ENCODE assay signal across 8 mouse cellular contexts in the genomic region with DNA sequence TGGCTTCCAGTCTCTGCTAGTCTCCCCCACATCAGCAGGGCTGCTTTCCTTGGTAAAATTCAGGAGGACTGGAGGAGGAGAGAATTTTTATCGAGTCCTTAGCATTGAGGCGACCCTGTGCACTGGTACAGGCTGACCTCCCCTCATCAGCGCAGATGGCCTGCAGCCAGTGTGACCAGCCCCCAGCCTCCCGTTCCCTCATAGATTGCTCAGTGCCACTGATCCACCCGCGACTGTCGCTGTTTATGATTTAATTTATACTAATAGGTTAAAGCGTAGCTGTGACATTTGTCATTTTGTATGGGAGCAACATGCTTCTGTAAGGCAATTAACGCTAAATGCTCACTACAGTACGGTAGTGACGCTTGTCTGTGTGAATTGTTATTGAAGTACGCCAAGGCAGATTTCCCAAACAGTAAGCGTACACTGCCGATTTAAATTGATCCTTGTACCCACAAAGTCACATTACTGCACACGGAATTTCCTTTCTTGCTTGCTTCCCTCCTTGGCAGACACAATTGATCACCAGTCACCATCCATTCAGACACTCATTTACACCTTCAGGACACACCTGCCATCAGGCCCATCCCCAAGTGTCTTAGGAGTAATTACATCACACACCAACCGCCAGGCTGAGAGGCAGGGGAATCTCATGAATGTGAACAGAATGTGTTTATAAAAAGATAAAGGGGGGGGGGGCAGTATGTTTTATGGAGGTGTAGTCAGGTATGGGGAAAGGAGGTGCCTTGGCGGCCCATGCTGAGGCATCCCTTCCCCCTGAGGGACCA. TPM values are rescaled to one million over a fixed set of nuclear protein-coding genes. Genes with fewer than 3 reads are reported as not detected.
DNase-seq lines count a peak whose midpoint lies in the region; ATAC-seq lines count a peak whose summit lies in the region.

No protein-coding gene starts in this region.

- no peak overlapping the region for H3K27ac ChIP-seq in heart, embryonic 13.5 days (replicated peaks)
- peak overlapping the region; percentile 92 for H3K27ac ChIP-seq in hindbrain, embryonic 12.5 days
- H3K27ac ChIP-seq in midbrain, embryonic 10.5 days (replicated peaks), result peak overlapping the region; percentile 94

- H3K36me3 ChIP-seq in heart, embryonic 13.5 days, result no peaks in the 10 kb centered on the region
- no peaks in the 10 kb centered on the region for H3K36me3 ChIP-seq in hindbrain, embryonic 12.5 days
- H3K36me3 ChIP-seq in midbrain, embryonic 10.5 days, result no peaks in the 10 kb centered on the region

- DNase-seq in heart, adult 9 months (ENCODE audit: low spot score in 2 of 2), result no peak
- peak; percentile 83 for DNase-seq in R1 (ENCODE audit: low read depth, low spot score)
- peak; percentile 21 for DNase-seq in midbrain, embryonic 10.5 days (ENCODE audit: low spot score)
- DNase-seq in cerebellum, adult 11 months, result no peak

- 34% methylated on average over 17 of the region's 17 CpGs for WGBS in heart, embryonic 13.5 days
- 15% methylated on average over 17 of the region's 17 CpGs for WGBS in hindbrain, embryonic 12.5 days
- 14% methylated on average over 17 of the region's 17 CpGs for WGBS in midbrain, embryonic 10.5 days

- no peaks in the 10 kb centered on the region for H3K9me3 ChIP-seq in heart, embryonic 13.5 days
- H3K9me3 ChIP-seq in hindbrain, embryonic 12.5 days (replicated peaks), result no peaks in the 10 kb centered on the region
- H3K9me3 ChIP-seq in midbrain, embryonic 10.5 days (replicated peaks), result no peaks in the 10 kb centered on the region

- H3K4me2 ChIP-seq in heart, embryonic 13.5 days, result peak overlapping the region; percentile 73
- H3K4me2 ChIP-seq in hindbrain, embryonic 12.5 days (replicated peaks), result peak overlapping the region; percentile 44

- peaks cover 25% of the 10 kb centered on the region for H3K4me1 ChIP-seq in heart, embryonic 13.5 days
- H3K4me1 ChIP-seq in hindbrain, embryonic 12.5 days, result peaks cover 31% of the 10 kb centered on the region
- peaks cover 69% of the 10 kb centered on the region for H3K4me1 ChIP-seq in midbrain, embryonic 10.5 days

- peaks cover 22% of the 10 kb centered on the region for H3K27me3 ChIP-seq in heart, embryonic 13.5 days (replicated peaks)
- H3K27me3 ChIP-seq in hindbrain, embryonic 12.5 days, result no peaks in the 10 kb centered on the region
- H3K27me3 ChIP-seq in midbrain, embryonic 10.5 days (ENCODE audit: low read depth, poor library complexity, severe bottlenecking), result peaks cover 18% of the 10 kb centered on the region

- peak overlapping the region; percentile 56 for H3K9ac ChIP-seq in heart, embryonic 13.5 days
- peak overlapping the region; percentile 41; the same call in 1 of the 2 replicates for H3K9ac ChIP-seq in hindbrain, embryonic 12.5 days

- no peak for ATAC-seq in heart, embryonic 13.5 days (ENCODE audit: extremely low read depth, insufficient number of reproducible peaks, low FRiP score, low TSS enrichment)
- ATAC-seq in hindbrain, embryonic 12.5 days (ENCODE audit: low FRiP score), result peak; percentile 58
- ATAC-seq in granulocyte monocyte progenitor cell, adult 5-6 weeks (replicated peaks; ENCODE audit: poor library complexity, severe bottlenecking), result no peak
- ATAC-seq in megakaryocyte progenitor cell, adult 5-6 weeks (replicated peaks; ENCODE audit: poor library complexity), result no peak

- peak overlapping the region; percentile 42 for H3K4me3 ChIP-seq in heart, embryonic 13.5 days
- H3K4me3 ChIP-seq in hindbrain, embryonic 12.5 days, result no peak overlapping the region
- H3K4me3 ChIP-seq in midbrain, embryonic 10.5 days, result peak overlapping the region; percentile 41

RNA-seq across cellular contexts. Expression of a gene that starts 31.1 kb away (rescaled TPM):
- polyA plus RNA-seq in heart, embryonic 13.5 days (2015; fragmentation: Nextera tagmentation; extraction: Ambion mirVana), result 1.3 and 1.5 TPM in 2 replicates
- 60.3 and 60.4 TPM in 2 replicates for polyA plus RNA-seq in hindbrain, embryonic 12.5 days (2016; fragmentation: Nextera tagmentation; extraction: Ambion mirVana)
- 45.9 and 65.2 TPM in 2 replicates for polyA plus RNA-seq in midbrain, embryonic 10.5 days (2016; fragmentation: Nextera tagmentation; extraction: Ambion mirVana)
- total RNA-seq in granulocyte monocyte progenitor cell, adult 5-6 weeks (2014; fragmentation: Nextera tagmentation), result not detected in 2 replicates
- total RNA-seq in granulocyte monocyte progenitor cell, adult 5-6 weeks (2017), result not detected in 2 replicates
- total RNA-seq in megakaryocyte progenitor cell, adult 5-6 weeks (2015), result not detected in 2 replicates
- 0.14 TPM in 1 of 2 replicates, not detected in the other for total RNA-seq in megakaryocyte progenitor cell, adult 5-6 weeks (2017)

RNA-seq across cellular contexts. Expression of a gene that starts 38.8 kb away (rescaled TPM):
- polyA plus RNA-seq in heart, embryonic 13.5 days (2015; fragmentation: Nextera tagmentation; extraction: Ambion mirVana), result 45.1 and 45.7 TPM in 2 replicates
- 59.8 and 61.0 TPM in 2 replicates for polyA plus RNA-seq in hindbrain, embryonic 12.5 days (2016; fragmentation: Nextera tagmentation; extraction: Ambion mirVana)
- 24.6 and 31.4 TPM in 2 replicates for polyA plus RNA-seq in midbrain, embryonic 10.5 days (2016; fragmentation: Nextera tagmentation; extraction: Ambion mirVana)
- 17.8 and 19.6 TPM in 2 replicates for total RNA-seq in granulocyte monocyte progenitor cell, adult 5-6 weeks (2014; fragmentation: Nextera tagmentation)
- 19.5 and 27.4 TPM in 2 replicates for total RNA-seq in granulocyte monocyte progenitor cell, adult 5-6 weeks (2017)
- total RNA-seq in megakaryocyte progenitor cell, adult 5-6 weeks (2015), result 18.9 and 26.1 TPM in 2 replicates
- total RNA-seq in megakaryocyte progenitor cell, adult 5-6 weeks (2017), result 26.6 and 36.4 TPM in 2 replicates

Comparison
In these comparisons a context has a peak if more than half of its experiments do, and no peak if none do; other contexts are left out.
1. DNase-seq: peak in R1 (single experiment) and midbrain, embryonic 10.5 days (single experiment); none in heart, adult 9 months (0 of 2) and cerebellum, adult 11 months (single experiment).
2. RNA of a gene that starts 31.1 kb away (polyA plus RNA-seq): 60.3 to 60.4 TPM in hindbrain, embryonic 12.5 days and 45.9 to 65.2 TPM in midbrain, embryonic 10.5 days; 1.3 to 1.5 TPM in heart, embryonic 13.5 days; every median in the first group is over 10 times any median in the second.